Mouse (Mus musculus) thymus, adult 2 months (tissue): ENCODE results near the gene Tufm.
"Not testable (repeated sequence)": the region's sequence is repeated elsewhere in the genome, so short reads cannot be mapped to it uniquely, and the experiment has no call there.

Source experiments
- CTCF ChIP-seq: fragments of 200-500 bp; IDR thresholded peaks from 2 replicates; pipeline ENCODE4 v1.5.1; 2012; ENCODE audit warnings: mild to moderate bottlenecking, control low read depth, low read length, moderate library complexity, borderline replicate concordance; ENCODE audit not compliant: control insufficient read depth, poor library complexity, insufficient read depth; ENCODE audit errors: extremely low read depth
- POLR2A ChIP-seq: fragments of 200-500 bp; IDR thresholded peaks from 2 replicates; pipeline ENCODE4 v1.6.1; 2012; ENCODE audit warnings: mild to moderate bottlenecking, low read length, control low read depth, moderate library complexity; ENCODE audit not compliant: control insufficient read depth, poor library complexity, insufficient read depth; ENCODE audit errors: extremely low read depth

DNA sequence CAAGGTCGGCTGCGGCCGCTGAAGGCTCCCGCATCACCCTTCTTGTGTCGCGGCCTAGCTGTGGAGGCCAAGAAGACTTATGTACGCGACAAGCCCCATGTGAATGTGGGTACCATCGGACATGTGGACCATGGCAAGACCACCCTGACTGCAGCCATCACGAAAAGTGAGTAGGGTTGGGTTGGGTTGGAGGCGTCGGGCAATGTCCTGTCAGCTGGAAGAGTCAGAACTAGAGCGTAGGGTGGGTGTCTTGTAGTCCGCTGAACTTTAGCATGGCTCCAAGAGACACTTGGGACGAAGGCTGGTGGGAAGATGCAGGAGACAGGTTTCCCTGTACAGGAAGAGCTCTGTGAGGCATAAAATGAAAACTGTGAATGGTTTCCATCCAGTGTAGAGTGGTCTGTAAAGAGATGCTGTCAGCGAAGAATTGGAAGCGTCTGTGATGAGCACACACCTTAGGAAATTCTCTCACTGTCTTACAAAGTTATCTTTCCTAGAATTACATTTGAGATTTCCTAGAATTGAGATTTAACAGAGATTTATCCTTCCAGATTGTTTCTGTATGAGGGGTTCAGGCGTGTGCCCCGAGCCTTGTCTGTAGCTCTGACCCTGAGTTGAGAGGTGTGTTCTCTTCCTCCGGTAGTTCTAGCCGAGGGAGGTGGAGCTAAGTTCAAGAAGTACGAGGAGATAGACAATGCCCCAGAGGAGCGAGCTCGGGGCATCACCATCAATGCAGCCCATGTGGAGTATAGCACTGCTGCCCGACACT, 640 bp downstream of the Tufm start:
- TF ChIP-seq CTCF, POLR2A: not testable (repeated sequence)
